Mouse (Mus musculus): ENCODE results near the gene Crot. TPM values are rescaled to one million over a fixed set of nuclear protein-coding genes. Genes with fewer than 3 reads are reported as not detected.

The Crot gene
- 149 TPM for polyA plus RNA-seq (2014; fragmentation: Illumina TruSeq; extraction: RNeasy Lipid Tissue Mini Kit (QIAGEN cat#74804); ENCODE audit: low read depth, low replicate concordance)

GRCm38 (mm10) chr5:8996686-8997512, at the start of gene Crot:
Crot (minus strand) TSS chr5:8997324.

Other genes starting within 250 kb of the Crot start
- 2,054 TPM for gene Abcb1b, start 199.2 kb downstream of the Crot start, polyA plus RNA-seq (2014; fragmentation: Illumina TruSeq; extraction: RNeasy Lipid Tissue Mini Kit (QIAGEN cat#74804); ENCODE audit: low read depth, low replicate concordance)
- gene Abcb4, start 103.6 kb downstream of the Crot start, polyA plus RNA-seq (2014; fragmentation: Illumina TruSeq; extraction: RNeasy Lipid Tissue Mini Kit (QIAGEN cat#74804); ENCODE audit: low read depth, low replicate concordance), result 1.3 TPM
- 137 TPM for gene Tmem243, start 103.3 kb upstream of the Crot start, polyA plus RNA-seq (2014; fragmentation: Illumina TruSeq; extraction: RNeasy Lipid Tissue Mini Kit (QIAGEN cat#74804); ENCODE audit: low read depth, low replicate concordance)
- gene Dmtf1, start 164.5 kb upstream of the Crot start, polyA plus RNA-seq (2014; fragmentation: Illumina TruSeq; extraction: RNeasy Lipid Tissue Mini Kit (QIAGEN cat#74804); ENCODE audit: low read depth, low replicate concordance), result 70.3 TPM